Mouse (Mus musculus): ENCODE results near the gene Grpel1.

GRCm38 (mm10) chr5:36519751-36520150 lies 55.0 kb downstream of the Grpel1 start:
- TF ChIP-seq CTCF (IDR thresholded peaks at IDR 0.05) (no peak), EP300 (IDR thresholded peaks at IDR 0.05) (no peak)

All from lung, postnatal 0 days (tissue).